Mouse (Mus musculus): ENCODE results near the gene Eif4g3.

DNA sequence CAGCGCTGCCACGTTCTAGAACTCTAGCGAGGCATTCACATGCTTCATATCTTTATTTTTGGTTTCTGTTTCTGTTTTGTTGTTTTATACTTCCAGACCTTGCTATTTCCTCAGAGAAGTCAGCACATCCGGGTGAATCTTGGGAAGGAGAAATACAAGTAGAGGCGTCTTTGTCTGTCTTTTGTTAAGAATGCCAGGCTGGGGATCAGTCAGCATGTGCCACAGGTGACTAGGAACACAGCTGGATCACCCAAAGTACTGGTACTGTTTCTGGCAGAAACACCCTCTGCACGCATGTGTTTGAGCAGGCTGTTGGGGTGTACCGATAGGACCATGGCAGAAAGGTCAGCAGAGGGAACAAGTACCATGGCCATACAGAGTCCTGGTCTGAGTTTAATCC, 73.6 kb downstream of the Eif4g3 start:
- TF ChIP-seq MAX (IDR thresholded peaks at IDR 0.05; ENCODE audit: low read length): no peak
- TF ChIP-seq POLR2A (IDR thresholded peaks at IDR 0.05; ENCODE audit: control insufficient read depth in 1 of 2, insufficient read depth in 1 of 2, low read depth in 1 of 2, low read length in 2 of 2, poor library complexity in 1 of 2): no peak
- TF ChIP-seq CTCF (IDR thresholded peaks at IDR 0.05 in 2 of 3, conservative IDR thresholded peaks at IDR 0.05 in 1 of 3; ENCODE audit: control insufficient read depth in 1 of 3, insufficient read depth in 1 of 3, low read depth in 2 of 3, low read length in 3 of 3, poor library complexity in 1 of 3, severe bottlenecking in 1 of 3): no peak
- no peak for TF ChIP-seq TCF12 (IDR thresholded peaks at IDR 0.05; ENCODE audit: low read depth, low read length)
- TF ChIP-seq GATA1 (IDR thresholded peaks at IDR 0.05; ENCODE audit: low read depth, low read length): no peak
- TF ChIP-seq MEF2A (IDR thresholded peaks at IDR 0.05; ENCODE audit: extremely low read depth, insufficient replicate concordance, low read depth, low read length, poor library complexity, severe bottlenecking): no peak
- no peak for TF ChIP-seq MAZ (IDR thresholded peaks at IDR 0.05; ENCODE audit: low read depth, low read length)
- TF ChIP-seq CHD2 (IDR thresholded peaks at IDR 0.05; ENCODE audit: low read length): no peak
- no peak for TF ChIP-seq ZC3H11A (IDR thresholded peaks at IDR 0.05; ENCODE audit: low read depth, low read length)
- TF ChIP-seq EP300 (IDR thresholded peaks at IDR 0.05; ENCODE audit: low read depth in 1 of 2, low read length in 2 of 2): no peak
- no peak for TF ChIP-seq ETS1 (IDR thresholded peaks at IDR 0.05; ENCODE audit: low read depth, low read length)
- no peak for TF ChIP-seq ZKSCAN1 (IDR thresholded peaks at IDR 0.05; ENCODE audit: low read depth, low read length)
- TF ChIP-seq UBTF (IDR thresholded peaks at IDR 0.05; ENCODE audit: borderline replicate concordance, insufficient read depth, low read depth, low read length): no peak
- no peak for TF ChIP-seq NRF1 (IDR thresholded peaks at IDR 0.05; ENCODE audit: insufficient read depth, low read depth, low read length, poor library complexity, severe bottlenecking)
